Mouse (Mus musculus): ENCODE data around the gene Kcnip2. TPM values are rescaled to one million over a fixed set of nuclear protein-coding genes. Genes with fewer than 3 reads are reported as not detected.
"Not testable (repeated sequence)": the region's sequence is repeated elsewhere in the genome, so short reads cannot be mapped to it uniquely, and the experiment has no call there.

The Kcnip2 gene
- polyA plus RNA-seq, 1 experiment, result not detected

GRCm38 (mm10) chr19:45807732-45808131, 8.1 kb downstream of the Kcnip2 start:
- no peaks in the 10 kb centered on the region for H3K36me3 ChIP-seq (ENCODE audit: control insufficient read depth, insufficient read depth)
- H3ac ChIP-seq (ENCODE audit: control insufficient read depth, insufficient read length, low read depth), result no peak overlapping the region
- no peak for TF ChIP-seq USF1 (IDR thresholded peaks at IDR 0.05; ENCODE audit: low read depth)
- TF ChIP-seq CEBPB (IDR thresholded peaks at IDR 0.05; ENCODE audit: low read depth), result no peak
- H3K4me3 ChIP-seq (ENCODE audit: insufficient read depth, poor library complexity, severe bottlenecking), result no peak overlapping the region
- H3K27me3 ChIP-seq (ENCODE audit: control insufficient read depth, insufficient read depth, insufficient read length), result peaks cover 8% of the 10 kb centered on the region
- H3K79me3 ChIP-seq (ENCODE audit: low read depth), result no peaks in the 10 kb centered on the region
- H3K79me2 ChIP-seq (ENCODE audit: control insufficient read depth, insufficient read depth), result no peaks in the 10 kb centered on the region

- H3K79me3 ChIP-seq (ENCODE audit: low read depth); H3ac ChIP-seq (ENCODE audit: control insufficient read depth, insufficient read length, low read depth); H3K79me2 ChIP-seq (ENCODE audit: control insufficient read depth, insufficient read depth); H3K36me3 ChIP-seq (ENCODE audit: control insufficient read depth, insufficient read depth); H3K4me3 ChIP-seq (ENCODE audit: insufficient read depth, poor library complexity, severe bottlenecking): not testable (repeated sequence)
- H3K27me3 ChIP-seq (ENCODE audit: control insufficient read depth, insufficient read depth, insufficient read length), result peaks cover 15% of the 10 kb centered on the region
Measured at GRCm38 (mm10) chr19:45805817-45806216, 10.0 kb downstream of the Kcnip2 start.

- H3ac ChIP-seq (ENCODE audit: control insufficient read depth, insufficient read length, low read depth), result no peak overlapping the region
- peaks cover 18% of the 10 kb centered on the region for H3K27me3 ChIP-seq (ENCODE audit: control insufficient read depth, insufficient read depth, insufficient read length)
- TF ChIP-seq MYOG (IDR thresholded peaks at IDR 0.05; ENCODE audit: control insufficient read depth, extremely low read depth, insufficient read length) (no peak), CTCF (IDR thresholded peaks at IDR 0.05; ENCODE audit: control insufficient read depth, insufficient read depth, insufficient read length) (peak; percentile 72)
- no peaks in the 10 kb centered on the region for H3K36me3 ChIP-seq (ENCODE audit: control insufficient read depth, insufficient read depth)
- no peaks in the 10 kb centered on the region for H3K79me2 ChIP-seq (ENCODE audit: control insufficient read depth, insufficient read depth)
- no peaks in the 10 kb centered on the region for H3K79me3 ChIP-seq (ENCODE audit: low read depth)
- no peak overlapping the region for H3K4me3 ChIP-seq (ENCODE audit: insufficient read depth, poor library complexity, severe bottlenecking)
Measured at GRCm38 (mm10) chr19:45804593-45805368, 11.1 kb downstream of the Kcnip2 start.

- Histone ChIP-seq H3K27me3 (ENCODE audit: control insufficient read depth, insufficient read depth, insufficient read length) (peaks cover 18% of the 10 kb centered on the region), H3K79me3 (ENCODE audit: low read depth) (no peaks in the 10 kb centered on the region), H3K36me3 (ENCODE audit: control insufficient read depth, insufficient read depth) (no peaks in the 10 kb centered on the region), H3K4me3 (ENCODE audit: insufficient read depth, poor library complexity, severe bottlenecking) (no peak overlapping the region), H3K79me2 (ENCODE audit: control insufficient read depth, insufficient read depth) (no peaks in the 10 kb centered on the region), H3ac (ENCODE audit: control insufficient read depth, insufficient read length, low read depth) (no peak overlapping the region)
- TF ChIP-seq CTCF (IDR thresholded peaks at IDR 0.05; ENCODE audit: control insufficient read depth, insufficient read depth, insufficient read length) (no peak), USF1 (IDR thresholded peaks at IDR 0.05; ENCODE audit: low read depth) (no peak), CEBPB (IDR thresholded peaks at IDR 0.05; ENCODE audit: low read depth) (no peak), FOSL1 (IDR thresholded peaks at IDR 0.05; ENCODE audit: insufficient read depth, low read length, poor library complexity, severe bottlenecking) (no peak), MAX (IDR thresholded peaks at IDR 0.05) (no peak), MYOG (IDR thresholded peaks at IDR 0.05; ENCODE audit: control insufficient read depth, extremely low read depth, insufficient read length) (no peak), MYOD1 (IDR thresholded peaks at IDR 0.05; ENCODE audit: control insufficient read depth, insufficient read length, low read depth) (no peak)
Measured at GRCm38 (mm10) chr19:45803408-45803807, 12.5 kb downstream of the Kcnip2 start.

- Histone ChIP-seq H3K36me3 (ENCODE audit: control insufficient read depth, insufficient read depth) (no peaks in the 10 kb centered on the region), H3K4me3 (ENCODE audit: insufficient read depth, poor library complexity, severe bottlenecking) (no peak overlapping the region), H3K27me3 (ENCODE audit: control insufficient read depth, insufficient read depth, insufficient read length) (peaks cover 18% of the 10 kb centered on the region), H3K79me2 (ENCODE audit: control insufficient read depth, insufficient read depth) (no peaks in the 10 kb centered on the region), H3K79me3 (ENCODE audit: low read depth) (no peaks in the 10 kb centered on the region), H3ac (ENCODE audit: control insufficient read depth, insufficient read length, low read depth) (no peak overlapping the region)
- TF ChIP-seq MAX (IDR thresholded peaks at IDR 0.05) (no peak), MYOD1 (IDR thresholded peaks at IDR 0.05; ENCODE audit: control insufficient read depth, insufficient read length, low read depth) (no peak), USF1 (IDR thresholded peaks at IDR 0.05; ENCODE audit: low read depth) (no peak), MYOG (IDR thresholded peaks at IDR 0.05; ENCODE audit: control insufficient read depth, extremely low read depth, insufficient read length) (no peak), CTCF (IDR thresholded peaks at IDR 0.05; ENCODE audit: control insufficient read depth, insufficient read depth, insufficient read length) (no peak), FOSL1 (IDR thresholded peaks at IDR 0.05; ENCODE audit: insufficient read depth, low read length, poor library complexity, severe bottlenecking) (no peak), CEBPB (IDR thresholded peaks at IDR 0.05; ENCODE audit: low read depth) (no peak)
Measured at GRCm38 (mm10) chr19:45802702-45803101, 13.2 kb downstream of the Kcnip2 start.

GRCm38 (mm10) chr19:45796879-45797278, 19.0 kb downstream of the Kcnip2 start:
- no peak overlapping the region for H3K4me3 ChIP-seq (ENCODE audit: insufficient read depth, poor library complexity, severe bottlenecking)
- TF ChIP-seq USF1 (IDR thresholded peaks at IDR 0.05; ENCODE audit: low read depth) (no peak), MAX (IDR thresholded peaks at IDR 0.05) (no peak), FOSL1 (IDR thresholded peaks at IDR 0.05; ENCODE audit: insufficient read depth, low read length, poor library complexity, severe bottlenecking) (no peak), CEBPB (IDR thresholded peaks at IDR 0.05; ENCODE audit: low read depth) (no peak), MYOD1 (IDR thresholded peaks at IDR 0.05; ENCODE audit: control insufficient read depth, insufficient read length, low read depth) (no peak), MYOG (IDR thresholded peaks at IDR 0.05; ENCODE audit: control insufficient read depth, extremely low read depth, insufficient read length) (no peak), CTCF (IDR thresholded peaks at IDR 0.05; ENCODE audit: control insufficient read depth, insufficient read depth, insufficient read length) (no peak)

More at GRCm38 (mm10) chr19:45796879-45797278, 19.0 kb downstream of the Kcnip2 start:
- no peaks in the 10 kb centered on the region for H3K36me3 ChIP-seq (ENCODE audit: control insufficient read depth, insufficient read depth)
- no peak overlapping the region for H3ac ChIP-seq (ENCODE audit: control insufficient read depth, insufficient read length, low read depth)
- peaks cover 3% of the 10 kb centered on the region for H3K27me3 ChIP-seq (ENCODE audit: control insufficient read depth, insufficient read depth, insufficient read length)
- H3K79me2 ChIP-seq (ENCODE audit: control insufficient read depth, insufficient read depth), result no peaks in the 10 kb centered on the region
- no peaks in the 10 kb centered on the region for H3K79me3 ChIP-seq (ENCODE audit: low read depth)

Data from C2C12 (cell line).